Mouse (Mus musculus) embryonic fibroblast, embryonic 13.5 days (primary cell): Measurements from ENCODE around the gene Sema5a. TPM values are rescaled to one million over a fixed set of nuclear protein-coding genes. Genes with fewer than 3 reads are reported as not detected.

Source experiments
- H3K27ac ChIP-seq: 2 replicates; pipeline ENCODE4 v1.5.1; 2012; ENCODE audit warnings: low read length, control low read depth, inconsistent platforms; ENCODE audit not compliant: insufficient read depth
- H3K4me1 ChIP-seq: 2 replicates; pipeline ENCODE4 v1.6.1; 2011; ENCODE audit warnings: low read length; ENCODE audit not compliant: control insufficient read depth, insufficient read depth
- H3K4me3 ChIP-seq: 2 replicates; pipeline ENCODE4 v1.5.1; 2011; ENCODE audit warnings: mild to moderate bottlenecking, control low read depth, low read length; ENCODE audit not compliant: insufficient read depth
- CTCF ChIP-seq: IDR thresholded peaks from 2 replicates; pipeline ENCODE4 v1.5.1; 2011; ENCODE audit warnings: mild to moderate bottlenecking, control low read depth, low read length, moderate library complexity, borderline replicate concordance; ENCODE audit not compliant: insufficient read depth
- POLR2A ChIP-seq: IDR thresholded peaks from 2 replicates; pipeline ENCODE4 v1.6.1; 2011; ENCODE audit warnings: low read depth, mild to moderate bottlenecking, control low read depth, low read length, moderate library complexity
- polyA plus RNA-seq: library from polyadenylated mRNA; stranded (reverse); fragments of >200 nt; gene quantifications from 2 replicates; pipeline ENCODE4 v1.2.4, GENCODE M21; 2011; ENCODE audit warnings: low read depth; ENCODE audit not compliant: missing spikeins, insufficient read length

Gene Sema5a
- polyA plus RNA-seq, 1 experiment, result 32.5 TPM

GRCm38 (mm10) chr15:32323224-32323623 is 78.6 kb downstream of the Sema5a start:
- Histone ChIP-seq H3K4me1 (peaks cover 15% of the 10 kb centered on the region), H3K27ac (peak overlapping the region; percentile 74), H3K4me3 (no peak overlapping the region)
- no peak for TF ChIP-seq CTCF
- TF ChIP-seq POLR2A, result no peak

- H3K27ac ChIP-seq, result no peak overlapping the region
- H3K4me1 ChIP-seq, result peaks cover 21% of the 10 kb centered on the region
- TF ChIP-seq POLR2A (no peak), CTCF (no peak)
- H3K4me3 ChIP-seq, result no peak overlapping the region
These were observed 79.5 kb downstream of the Sema5a start for GRCm38 (mm10) chr15:32324105-32324504.

- no peak for TF ChIP-seq POLR2A
- no peak for TF ChIP-seq CTCF
- Histone ChIP-seq H3K4me3 (no peak overlapping the region), H3K4me1 (peaks cover 15% of the 10 kb centered on the region), H3K27ac (peak overlapping the region; percentile 34)
These were observed 83.9 kb downstream of the Sema5a start for GRCm38 (mm10) chr15:32328370-32329004.

GRCm38 (mm10) chr15:32329670-32330330 is 85.2 kb downstream of the Sema5a start:
- TF ChIP-seq CTCF, result no peak
- no peak for TF ChIP-seq POLR2A
- H3K4me3 ChIP-seq, result no peak overlapping the region
- peaks cover 12% of the 10 kb centered on the region for H3K4me1 ChIP-seq
- H3K27ac ChIP-seq, result peak overlapping the region; percentile 36; the same call in 1 of the 2 replicates

GRCm38 (mm10) chr15:32330427-32330826 is 85.8 kb downstream of the Sema5a start:
- Histone ChIP-seq H3K4me3 (no peak overlapping the region), H3K27ac (no peak overlapping the region), H3K4me1 (peaks cover 12% of the 10 kb centered on the region)
- TF ChIP-seq POLR2A (no peak), CTCF (no peak)

- no peak for TF ChIP-seq POLR2A
- TF ChIP-seq CTCF, result no peak
- Histone ChIP-seq H3K4me3 (no peak overlapping the region), H3K27ac (no peak overlapping the region), H3K4me1 (peaks cover 12% of the 10 kb centered on the region)
These were observed 86.4 kb downstream of the Sema5a start for GRCm38 (mm10) chr15:32331037-32331436.

GRCm38 (mm10) chr15:32333456-32333855 is 88.8 kb downstream of the Sema5a start:
- TF ChIP-seq POLR2A, result no peak
- no peak for TF ChIP-seq CTCF
- Histone ChIP-seq H3K4me3 (no peak overlapping the region), H3K27ac (no peak overlapping the region), H3K4me1 (peaks cover 10% of the 10 kb centered on the region)

- TF ChIP-seq CTCF, result no peak
- TF ChIP-seq POLR2A, result no peak
- Histone ChIP-seq H3K27ac (no peak overlapping the region), H3K4me3 (no peak overlapping the region), H3K4me1 (peaks cover 4% of the 10 kb centered on the region)
These were observed 93.2 kb downstream of the Sema5a start for GRCm38 (mm10) chr15:32337810-32338209.

- Histone ChIP-seq H3K4me3 (no peak overlapping the region), H3K4me1 (peaks cover 4% of the 10 kb centered on the region), H3K27ac (no peak overlapping the region)
- TF ChIP-seq POLR2A, result no peak
- TF ChIP-seq CTCF, result no peak
These were observed 94.2 kb downstream of the Sema5a start for GRCm38 (mm10) chr15:32338721-32339290.

GRCm38 (mm10) chr15:32339426-32339825 is 94.8 kb downstream of the Sema5a start:
- Histone ChIP-seq H3K4me3 (no peak overlapping the region), H3K4me1 (peaks cover 4% of the 10 kb centered on the region), H3K27ac (no peak overlapping the region)
- TF ChIP-seq CTCF (no peak), POLR2A (no peak)
